ENCODE assay signal across 8 mouse cellular contexts in genomic region chr6:91515545-91516449, GRCm38 (mm10). TPM values are rescaled to one million over a fixed set of nuclear protein-coding genes. Genes with fewer than 3 reads are reported as not detected.
DNase-seq lines count a peak whose midpoint lies in the region; ATAC-seq lines count a peak whose summit lies in the region.

TSS of gene Xpc (minus strand) at chr6:91515888.
TSS of gene Lsm3 (plus strand) at chr6:91515928.

- ATAC-seq in hindbrain, embryonic 15.5 days (ENCODE audit: low FRiP score, low read depth) = peak; percentile 97

- peaks cover 29% of the 10 kb centered on the region for H3K36me3 ChIP-seq in hindbrain, embryonic 15.5 days

- peak within 1 kb of the TSS; percentile 72 for H3K27ac ChIP-seq in hindbrain, embryonic 15.5 days (replicated peaks)

- no peaks in the 10 kb centered on the region for H3K9me3 ChIP-seq in hindbrain, embryonic 15.5 days

- peak within 1 kb of the TSS; percentile 93 for H3K4me2 ChIP-seq in hindbrain, embryonic 15.5 days

- peak within 1 kb of the TSS; percentile 91 for H3K9ac ChIP-seq in hindbrain, embryonic 15.5 days

- WGBS in hindbrain, embryonic 15.5 days = under 1% methylated on average over 80 of the region's 80 CpGs

- H3K27me3 ChIP-seq in hindbrain, embryonic 15.5 days = no peaks in the 10 kb centered on the region

- H3K4me3 ChIP-seq in hindbrain, embryonic 15.5 days = peak within 1 kb of the TSS; percentile 94

- peak; percentile 98 for DNase-seq in T-cell, adult 2 months (ENCODE audit: low spot score)
- DNase-seq in cerebellum, postnatal 36 days = peak; percentile 98 to 99
- peak; percentile 98 to 99 for DNase-seq in frontal cortex, postnatal 36 days (ENCODE audit: low spot score in 2 of 2)
- peak; percentile 97 for DNase-seq in left cerebral cortex, adult 11 months (ENCODE audit: low spot score)
- peak; percentile 98 to 99 for DNase-seq in lung, postnatal 4 days
- DNase-seq in retina, postnatal 7 days (ENCODE audit: low read depth, low spot score) = peak; percentile 97
- DNase-seq in urinary bladder, adult 2 months (ENCODE audit: low spot score) = peak; percentile 98

- H3K4me1 ChIP-seq in hindbrain, embryonic 15.5 days (replicated peaks) = peaks cover 34% of the 10 kb centered on the region

RNA-seq across cellular contexts. Expression of gene Xpc, which starts in this region (rescaled TPM):
- 16.7 and 18.6 TPM in 2 replicates for polyA plus RNA-seq in hindbrain, embryonic 15.5 days (2015; fragmentation: Nextera tagmentation; extraction: Ambion mirVana)
- 17.6 and 19.0 TPM in 2 replicates for polyA plus RNA-seq in urinary bladder, adult 2 months (2012; rRNA removed)

RNA-seq across cellular contexts. Expression of gene Lsm3, which starts in this region (rescaled TPM):
- polyA plus RNA-seq in hindbrain, embryonic 15.5 days (2015; fragmentation: Nextera tagmentation; extraction: Ambion mirVana) = 144 and 159 TPM in 2 replicates
- polyA plus RNA-seq in urinary bladder, adult 2 months (2012; rRNA removed) = 53.6 and 67.6 TPM in 2 replicates

Comparison
In these comparisons a context has a peak if more than half of its experiments do, and no peak if none do; other contexts are left out.
1. Peak in every context shown above with its lines: DNase-seq, ATAC-seq, H3K4me3 ChIP-seq and H3K27ac ChIP-seq.